Mouse (Mus musculus) lung, adult 2 months (tissue): ENCODE results near the gene Adm2.

Source experiments
- CTCF ChIP-seq: fragments of 200-500 bp; IDR thresholded peaks from 2 replicates; pipeline ENCODE4 v1.5.1; 2011; ENCODE audit warnings: mild to moderate bottlenecking, low read length, control low read depth; ENCODE audit not compliant: insufficient read depth
- POLR2A ChIP-seq: fragments of 200-500 bp; IDR thresholded peaks from 2 replicates; pipeline ENCODE4 v1.6.1; 2011; ENCODE audit warnings: low read depth, mild to moderate bottlenecking, control low read depth, low read length, borderline replicate concordance; ENCODE audit errors: extremely low read depth

- no peak for TF ChIP-seq POLR2A
- no peak for TF ChIP-seq CTCF
Observed at GRCm38 (mm10) chr15:89314107-89314506, 8.4 kb upstream of the Adm2 start.
